Mouse (Mus musculus) frontal cortex, postnatal 36 days (tissue): ENCODE data around the gene Xrcc1.
A peak's percentile ranks its signal among the peaks of the same experiment; 100 is the strongest.

Experiments
- DNase-seq, 2 experiments: peaks; one replicate each; pipeline ENCODE4 v3.0.0; 2022; ENCODE audit warnings: low spot score in 2 of 2

The Xrcc1 gene

DNA sequence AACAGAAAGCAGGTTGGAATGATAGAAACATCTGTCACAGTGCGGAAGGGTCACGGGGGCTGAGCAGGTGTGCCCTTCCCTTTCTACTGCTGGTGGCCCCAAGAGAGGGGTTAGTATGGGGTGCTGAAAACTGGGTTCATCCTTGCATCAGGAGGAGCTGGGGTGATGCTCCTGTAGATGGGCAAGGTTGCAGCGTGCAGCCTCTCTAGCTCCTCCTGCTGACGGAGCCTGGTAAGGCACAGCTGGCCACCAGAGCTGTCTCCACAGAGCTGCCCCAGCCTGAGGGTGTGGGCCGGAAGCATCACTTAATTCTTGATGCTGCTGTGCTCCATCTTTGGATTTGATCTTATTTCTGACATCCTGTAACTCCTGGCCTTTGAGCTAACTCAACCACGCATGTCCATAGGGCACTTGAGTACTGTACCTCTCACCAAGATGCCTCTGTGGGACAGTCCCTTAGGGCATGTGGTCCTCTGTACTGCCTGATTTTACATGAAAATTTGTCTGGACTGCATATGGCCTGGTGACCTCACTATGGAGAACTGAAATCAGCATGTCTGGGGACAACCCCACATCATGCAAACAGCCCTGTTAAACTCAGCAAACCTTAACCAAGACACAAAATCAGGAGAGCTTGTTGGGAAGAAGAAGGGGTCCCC is 18.6 kb downstream of the Xrcc1 start:
- DNase-seq = peak; percentile 51 to 74

DNA sequence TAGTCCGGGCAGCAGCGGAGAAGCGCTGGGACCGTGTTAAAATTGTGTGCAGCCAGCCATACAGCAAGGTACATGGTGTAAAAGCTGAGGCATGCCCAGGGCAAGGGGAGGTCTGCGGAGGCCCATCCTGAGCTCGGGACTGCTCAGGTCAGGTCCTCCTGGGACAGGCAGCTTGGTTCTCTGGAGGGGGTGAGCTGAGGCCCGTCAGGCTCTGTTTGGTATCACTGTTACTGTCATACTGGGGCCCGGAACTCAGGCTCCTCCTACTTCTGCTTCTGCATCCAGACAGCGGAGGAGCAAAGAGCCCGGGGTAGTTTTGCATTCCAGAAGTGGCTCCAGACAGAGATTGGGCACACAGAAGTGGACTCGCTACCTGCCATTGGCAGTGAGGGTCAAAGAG is 19.5 kb downstream of the Xrcc1 start:
- no peak for DNase-seq

DNA sequence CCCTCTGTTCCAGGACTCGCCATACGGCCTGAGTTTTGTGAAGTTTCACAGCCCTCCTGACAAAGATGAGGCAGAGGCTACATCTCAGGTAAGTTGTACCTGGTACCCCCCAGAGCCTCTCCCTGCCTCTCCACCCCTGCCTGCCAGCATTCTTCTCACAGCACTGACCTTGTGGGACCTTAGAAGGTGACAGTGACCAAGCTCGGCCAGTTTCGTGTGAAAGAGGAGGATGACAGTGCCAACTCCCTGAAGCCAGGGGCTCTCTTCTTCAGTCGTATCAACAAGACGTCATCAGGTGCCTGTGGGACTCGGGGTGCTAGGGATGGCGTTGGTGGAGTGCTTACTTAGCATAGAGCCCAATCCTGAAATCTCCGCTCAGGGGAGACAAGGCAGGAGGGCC is 20.1 kb downstream of the Xrcc1 start:
- no peak for DNase-seq

DNA sequence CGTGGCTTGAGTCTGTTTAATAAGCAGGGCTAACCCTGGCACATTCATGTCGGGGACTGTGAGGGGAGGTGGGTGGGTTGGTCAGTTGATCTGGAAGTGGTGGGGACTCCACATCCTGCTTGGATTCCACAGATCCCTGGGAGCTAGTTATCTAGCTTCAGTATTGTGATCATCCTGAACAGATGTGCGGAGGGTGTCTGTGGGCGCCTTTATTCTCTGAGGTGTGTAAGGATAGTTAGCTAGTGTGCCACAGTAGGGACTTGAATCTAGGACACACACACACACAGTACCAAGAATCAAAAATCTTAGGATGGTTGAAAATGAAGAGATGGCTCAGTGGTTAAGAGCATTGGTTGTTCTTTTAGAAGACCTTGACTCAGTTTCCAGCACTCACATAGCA is 22.4 kb downstream of the Xrcc1 start:
- DNase-seq = peak in 1 of 2 experiments; percentile 28

DNA sequence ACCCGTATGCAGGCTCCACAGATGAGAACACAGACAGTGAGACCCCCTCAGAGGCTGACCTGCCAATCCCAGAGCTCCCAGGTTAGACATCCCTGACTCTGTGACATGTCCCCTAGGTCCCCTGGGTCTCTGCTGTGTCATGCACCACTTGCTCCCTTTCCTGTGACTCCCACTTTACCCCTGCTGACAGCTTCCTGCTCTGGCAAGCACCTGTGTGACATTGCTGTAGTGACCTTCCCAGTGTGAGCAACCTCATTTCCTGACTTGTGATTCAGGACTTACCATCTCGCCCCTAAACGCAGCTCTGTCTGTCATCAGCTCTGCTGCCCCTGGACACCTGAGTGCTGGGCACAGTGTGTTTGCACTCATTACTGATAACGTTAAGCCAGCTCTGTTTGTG is 25.0 kb downstream of the Xrcc1 start:
- no peak for DNase-seq

DNA sequence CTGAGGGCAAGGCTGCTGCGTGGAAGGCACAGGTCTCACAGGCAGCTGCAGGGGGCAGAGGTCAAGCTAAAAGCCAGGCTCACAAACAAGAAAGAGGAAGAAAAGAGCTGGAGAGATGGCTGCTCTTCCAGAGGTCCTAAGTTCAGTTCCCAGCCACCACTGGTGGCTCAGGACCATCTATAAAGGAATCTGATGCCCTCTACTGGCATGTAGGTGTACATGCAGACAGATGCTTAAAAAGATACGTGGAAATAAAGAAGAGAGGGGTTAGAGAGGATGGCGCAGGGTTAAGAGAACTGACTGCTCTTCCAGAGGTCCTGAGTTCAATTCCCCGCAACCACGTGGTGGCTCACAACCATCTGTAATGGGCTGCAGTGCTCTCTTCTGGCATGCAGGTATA is 26.4 kb downstream of the Xrcc1 start:
- no peak for DNase-seq

DNA sequence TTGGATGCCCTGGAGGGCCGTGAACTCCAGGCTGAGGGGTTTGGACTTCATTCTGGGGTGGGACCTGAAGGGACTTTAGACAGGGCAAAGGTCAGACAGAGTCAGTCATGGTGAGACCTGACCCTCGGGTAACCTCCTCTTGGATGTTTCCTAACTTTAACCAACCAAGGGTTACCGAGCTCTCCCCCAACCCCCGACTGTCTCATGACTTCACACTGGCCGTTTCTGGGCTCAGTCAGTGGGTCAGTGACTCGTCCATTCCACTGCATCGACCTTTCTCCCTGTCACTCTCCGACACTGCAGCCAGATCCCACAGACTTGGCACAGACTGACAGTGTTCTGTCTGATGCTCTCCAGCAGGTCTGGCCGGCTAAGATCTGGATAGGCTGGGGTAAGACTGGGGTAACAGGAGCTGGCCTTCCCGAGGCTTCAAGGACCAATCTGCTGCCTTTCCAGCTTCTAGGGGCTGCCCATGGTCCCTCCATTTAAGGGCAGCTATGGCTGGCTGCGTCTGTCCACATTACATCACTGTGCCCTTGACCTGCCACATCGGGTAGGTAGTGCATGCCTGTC is 28.2 kb downstream of the Xrcc1 start:
- no peak for DNase-seq

DNA sequence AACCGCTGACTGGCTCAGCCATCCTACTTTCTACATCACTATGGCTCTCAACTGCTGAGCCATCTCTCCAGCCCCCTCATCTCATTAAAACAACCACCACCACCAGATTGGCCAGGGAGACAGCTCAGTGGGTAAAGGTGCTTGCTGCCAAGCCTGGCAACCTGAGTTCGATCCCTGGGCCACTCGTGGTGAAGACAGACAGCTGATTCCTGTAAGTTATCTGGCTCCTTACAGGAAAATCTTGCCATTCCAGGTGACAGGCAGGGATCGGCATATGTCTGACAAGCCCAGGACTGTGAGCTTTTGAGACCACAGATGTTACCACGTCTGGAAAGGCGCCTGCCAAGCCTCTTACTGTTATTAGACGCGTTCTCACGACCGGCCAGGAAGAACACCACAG is 31.7 kb downstream of the Xrcc1 start:
- no peak for DNase-seq

DNA sequence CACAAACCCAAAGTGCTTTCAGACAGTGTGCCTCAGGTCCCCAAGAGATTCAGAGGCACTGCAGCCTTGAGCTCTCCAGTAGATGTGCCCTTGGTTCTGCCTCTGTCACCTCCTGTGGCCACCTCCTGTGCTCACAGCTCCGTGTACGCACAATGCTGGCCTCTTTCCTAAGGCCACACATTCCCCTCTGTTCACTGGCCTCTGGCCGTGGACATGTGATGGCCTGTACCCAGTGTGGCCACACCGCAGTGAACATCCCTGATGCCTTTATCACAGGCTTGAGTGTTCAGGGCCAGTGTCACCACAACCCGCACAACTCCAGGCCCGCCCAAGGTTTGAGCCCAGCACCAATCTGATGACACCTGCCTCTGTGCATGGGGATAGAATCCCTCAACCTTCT is 38.8 kb downstream of the Xrcc1 start:
- no peak for DNase-seq

DNA sequence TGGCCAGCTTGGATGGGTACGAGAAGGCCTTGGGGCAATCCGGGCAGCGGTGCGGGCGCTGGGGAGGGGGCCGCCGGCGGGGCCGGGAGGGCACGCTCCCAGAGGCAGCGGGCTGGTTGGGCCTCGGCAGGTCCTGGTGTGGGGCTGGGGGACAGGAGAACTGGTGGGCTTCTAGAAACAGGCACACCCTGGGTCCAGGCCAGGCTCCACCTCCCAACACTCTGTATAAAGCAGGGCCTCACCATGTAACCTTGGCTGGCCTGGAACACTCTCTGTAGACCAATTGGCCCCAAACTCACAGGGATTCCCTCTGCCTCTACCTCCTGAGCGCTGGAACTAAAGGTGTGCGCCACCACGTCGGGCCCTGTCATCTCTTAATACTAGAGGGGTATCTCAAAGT is 39.9 kb downstream of the Xrcc1 start:
- DNase-seq = no peak

DNA sequence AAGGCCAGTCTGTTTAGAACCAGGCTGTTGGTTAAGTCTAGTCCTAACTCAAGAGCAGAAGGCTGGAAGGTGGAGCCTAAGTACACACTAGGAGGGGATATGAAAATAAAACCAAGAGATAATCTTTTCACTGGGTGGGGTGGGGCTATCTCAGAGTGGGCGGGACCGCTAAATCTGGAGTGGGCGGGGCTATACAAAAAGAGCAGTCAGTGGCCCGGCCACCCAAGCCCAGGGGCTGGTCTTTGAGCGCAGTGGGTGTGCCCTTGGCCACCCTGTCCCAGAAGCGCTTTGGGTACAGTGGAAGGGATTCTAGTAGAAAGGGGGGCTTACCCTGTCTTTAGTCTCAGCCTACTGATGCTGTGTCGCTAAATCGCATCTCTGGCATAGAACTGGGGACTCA is 40.7 kb downstream of the Xrcc1 start:
- no peak for DNase-seq

DNA sequence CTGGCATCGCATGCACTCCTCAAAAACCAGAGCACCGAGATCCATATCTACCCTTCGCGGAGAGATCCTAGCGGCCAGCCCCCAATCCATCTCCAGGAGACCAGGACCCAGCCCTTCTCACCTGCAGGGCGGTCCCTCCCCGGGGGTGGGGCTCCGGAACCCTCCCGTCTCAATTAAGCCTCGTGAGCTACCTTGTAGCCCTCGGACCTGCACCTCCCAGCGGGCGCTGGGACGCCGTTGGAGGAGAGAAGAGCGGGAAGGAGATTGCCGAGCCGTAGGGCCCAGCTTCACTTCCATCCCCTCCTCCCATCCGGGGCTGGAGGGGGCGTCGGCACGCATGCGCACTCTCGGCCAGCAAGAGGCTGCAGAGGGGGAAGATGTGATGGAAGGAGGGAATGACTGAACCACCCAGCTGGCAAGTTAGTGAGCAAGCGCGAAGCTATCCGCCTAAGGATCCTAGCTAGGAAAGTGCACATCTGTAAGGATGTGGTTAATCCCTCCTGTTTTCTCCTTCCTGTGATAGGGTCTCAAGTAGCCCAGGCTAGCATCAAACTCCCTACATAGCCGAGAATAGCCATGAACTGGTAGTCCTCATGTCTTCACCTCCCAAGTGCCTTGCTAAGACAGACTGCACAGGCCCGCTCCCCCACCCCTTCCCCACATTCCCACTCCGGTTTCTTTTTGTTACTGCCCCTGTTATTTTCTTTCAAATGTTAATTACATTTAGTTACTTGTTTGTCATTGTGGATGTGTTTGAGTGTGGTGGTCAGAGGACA is 41.4 kb downstream of the Xrcc1 start, which contains the start of the genes Ethe1 and Zfp575:
Gene Ethe1 (plus strand): TSS at position 214 of the 776 bp plus-strand sequence.
Gene Zfp575 (minus strand): TSS at position 312 of the 776 bp plus-strand sequence.
- DNase-seq = peak; percentile 86 to 88

DNA sequence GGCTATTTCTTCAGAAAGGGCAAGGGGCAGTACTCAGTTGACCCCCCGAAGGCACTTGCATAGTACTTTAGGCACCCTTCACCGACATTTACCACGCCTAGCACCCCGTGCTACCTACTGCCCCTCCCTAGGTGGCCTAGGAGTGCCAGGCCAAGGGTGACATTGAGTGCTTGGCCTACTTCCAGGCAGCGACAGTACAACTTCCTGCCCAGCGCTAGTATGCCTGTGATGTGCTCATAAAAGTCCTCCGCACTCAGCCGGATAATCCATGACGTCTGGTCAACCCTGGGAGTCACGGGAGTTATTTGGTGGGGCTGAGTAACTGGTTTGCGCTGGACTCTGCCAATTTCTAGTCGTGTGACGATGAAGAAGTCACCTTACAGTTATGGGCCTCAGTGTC is 42.2 kb downstream of the Xrcc1 start:
- no peak for DNase-seq

DNA sequence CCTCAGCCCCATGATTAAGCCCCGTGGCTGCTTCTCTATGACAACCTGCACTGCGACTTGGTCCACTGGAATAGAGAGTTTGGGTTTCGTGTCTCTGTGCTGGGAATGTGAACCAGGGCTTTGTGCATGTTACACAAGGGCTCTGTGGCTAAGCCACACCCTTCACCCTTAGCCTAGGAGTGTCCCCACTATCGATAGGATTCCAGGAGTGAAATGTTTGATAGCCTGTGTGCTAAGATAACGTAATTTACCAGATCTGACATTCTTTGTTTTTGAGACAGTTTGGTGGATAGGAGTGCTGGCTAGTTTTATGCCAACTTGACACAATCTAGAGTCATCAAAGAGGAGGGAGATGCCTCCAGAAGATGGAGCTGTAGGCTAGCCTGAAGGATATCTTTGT is 45.6 kb downstream of the Xrcc1 start:
- DNase-seq = no peak

DNA sequence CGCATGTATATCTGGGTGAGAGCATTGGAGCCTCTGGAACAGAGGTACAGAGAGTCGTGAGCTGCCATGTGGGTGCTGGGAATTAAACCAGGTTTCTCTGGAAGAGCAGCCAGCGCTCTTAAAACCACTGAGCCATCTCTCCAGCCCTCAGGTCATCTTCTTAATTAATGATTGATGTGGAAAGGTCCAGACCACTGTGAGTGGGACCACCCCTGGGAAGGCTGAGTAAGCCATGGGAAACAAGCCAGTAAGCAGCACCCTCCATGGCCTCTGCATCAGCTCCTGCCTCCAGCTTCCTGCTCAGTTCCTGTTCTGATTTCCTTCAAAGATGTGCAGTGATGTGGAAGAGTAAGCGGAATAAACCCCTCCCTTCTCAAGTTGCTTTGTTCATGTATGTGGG is 46.1 kb downstream of the Xrcc1 start:
- no peak for DNase-seq

DNA sequence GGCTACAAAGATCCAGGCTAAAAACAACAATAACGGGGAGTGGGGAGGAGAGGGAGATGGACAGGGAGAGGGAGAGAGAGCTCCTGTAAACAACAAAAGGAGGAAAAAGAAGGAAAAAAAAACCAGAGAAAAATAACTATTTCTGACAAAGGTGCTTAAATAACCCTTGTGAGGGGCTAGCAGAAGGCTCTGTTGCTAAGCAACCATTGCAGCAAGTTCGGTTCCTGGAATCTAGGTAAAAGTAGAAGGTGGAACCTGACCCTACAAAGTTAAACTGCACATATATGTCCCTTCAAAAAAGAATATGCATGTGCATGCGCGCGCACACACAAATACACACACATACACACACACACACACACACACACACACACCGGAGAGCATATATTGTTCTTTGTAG is 46.7 kb downstream of the Xrcc1 start:
- no peak for DNase-seq

DNA sequence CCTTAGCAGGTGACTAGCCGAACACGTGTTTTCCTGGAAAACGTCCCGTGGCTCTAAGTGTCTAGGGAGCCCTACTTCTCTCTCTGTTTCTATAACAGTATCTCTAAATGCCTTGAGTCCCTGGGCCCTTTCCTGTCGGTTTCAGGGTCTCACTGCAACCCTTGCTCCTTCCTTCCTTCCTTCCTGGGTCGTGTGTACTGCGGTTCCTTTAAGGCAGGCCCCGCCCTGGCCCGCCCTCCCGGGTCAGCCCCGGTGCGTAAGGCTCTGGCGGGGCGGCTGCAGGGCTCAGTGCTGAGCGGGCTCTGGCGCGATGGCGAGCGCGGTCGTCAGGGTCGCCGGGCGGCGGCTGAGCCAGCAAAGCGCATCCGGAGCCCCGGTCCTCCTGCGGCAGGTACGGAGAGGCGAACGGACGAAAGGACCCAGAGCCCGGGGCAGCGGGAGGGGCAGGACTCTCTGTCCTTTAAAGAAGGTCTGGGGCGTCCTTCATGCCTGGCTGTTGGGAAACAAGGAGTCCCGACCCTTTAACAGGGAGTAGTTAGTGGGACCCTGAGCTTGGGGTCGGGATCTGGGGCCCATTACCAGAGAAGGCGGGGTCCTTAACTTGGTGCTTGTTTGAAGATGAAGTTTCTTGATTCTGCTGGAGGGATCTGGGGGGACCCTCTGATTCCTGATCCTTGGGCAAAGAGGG is 47.7 kb downstream of the Xrcc1 start:
- DNase-seq = peak; percentile 58 to 61

DNA sequence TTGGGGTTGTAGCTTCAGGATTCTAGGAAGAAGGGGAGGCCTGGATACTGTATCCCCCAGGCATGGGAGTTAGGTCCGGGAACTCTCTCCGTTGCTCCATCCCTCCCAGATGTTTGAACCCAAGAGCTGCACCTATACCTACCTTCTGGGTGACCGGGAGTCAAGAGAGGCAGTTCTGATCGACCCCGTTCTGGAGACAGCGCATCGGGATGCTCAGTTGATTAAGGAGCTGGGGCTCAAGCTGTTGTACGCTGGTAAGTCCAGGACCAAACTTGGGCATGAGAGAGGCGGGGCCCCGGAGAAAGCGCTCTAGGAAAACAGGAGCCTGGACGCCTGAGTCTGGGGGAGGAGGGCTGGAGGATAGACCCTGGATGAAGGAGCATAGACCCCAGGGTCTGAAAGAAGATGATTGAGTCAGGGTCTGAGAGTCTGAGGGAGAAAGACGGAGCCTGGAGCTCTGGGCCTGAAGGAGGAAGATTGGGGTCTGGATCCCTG is 48.3 kb downstream of the Xrcc1 start:
- no peak for DNase-seq

DNA sequence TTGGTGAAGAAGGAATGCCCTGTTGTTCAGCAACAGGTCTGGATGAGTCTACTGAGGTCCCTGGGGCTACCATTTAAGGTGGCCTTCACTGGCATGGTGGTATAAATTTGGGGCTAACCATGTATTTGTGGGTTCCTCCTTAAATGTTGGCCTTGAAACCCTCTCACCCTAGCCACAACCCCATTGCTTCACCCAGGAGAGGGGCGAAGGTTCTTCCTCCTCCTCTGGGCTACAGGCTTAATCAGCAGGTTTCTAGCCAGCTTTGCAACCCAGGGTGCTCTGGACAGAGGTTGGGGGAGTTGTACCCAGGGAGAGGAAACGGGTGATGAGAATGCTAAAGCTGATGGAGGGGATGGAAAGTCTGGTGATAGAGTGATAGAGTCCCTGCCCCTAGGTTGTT is 49.4 kb downstream of the Xrcc1 start:
- DNase-seq = no peak

DNA sequence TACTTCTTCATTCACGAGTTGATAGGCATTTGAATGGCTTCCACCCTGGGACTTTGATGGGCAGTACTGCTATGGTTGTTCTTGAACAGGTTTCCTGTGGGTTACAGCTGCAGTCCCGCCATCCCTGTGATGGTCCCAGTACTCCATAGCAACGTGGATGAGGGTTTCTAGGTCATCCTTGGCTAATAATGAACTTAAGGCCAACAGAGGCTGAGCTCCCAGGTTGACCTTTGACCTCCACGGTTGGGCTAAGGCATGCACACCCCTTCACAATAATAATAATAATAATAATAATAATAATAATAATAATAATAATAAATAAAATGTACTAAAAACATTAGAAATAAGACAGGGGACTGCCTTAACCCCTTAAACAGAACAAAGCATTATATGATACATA is 52.0 kb downstream of the Xrcc1 start:
- DNase-seq = no peak

DNA sequence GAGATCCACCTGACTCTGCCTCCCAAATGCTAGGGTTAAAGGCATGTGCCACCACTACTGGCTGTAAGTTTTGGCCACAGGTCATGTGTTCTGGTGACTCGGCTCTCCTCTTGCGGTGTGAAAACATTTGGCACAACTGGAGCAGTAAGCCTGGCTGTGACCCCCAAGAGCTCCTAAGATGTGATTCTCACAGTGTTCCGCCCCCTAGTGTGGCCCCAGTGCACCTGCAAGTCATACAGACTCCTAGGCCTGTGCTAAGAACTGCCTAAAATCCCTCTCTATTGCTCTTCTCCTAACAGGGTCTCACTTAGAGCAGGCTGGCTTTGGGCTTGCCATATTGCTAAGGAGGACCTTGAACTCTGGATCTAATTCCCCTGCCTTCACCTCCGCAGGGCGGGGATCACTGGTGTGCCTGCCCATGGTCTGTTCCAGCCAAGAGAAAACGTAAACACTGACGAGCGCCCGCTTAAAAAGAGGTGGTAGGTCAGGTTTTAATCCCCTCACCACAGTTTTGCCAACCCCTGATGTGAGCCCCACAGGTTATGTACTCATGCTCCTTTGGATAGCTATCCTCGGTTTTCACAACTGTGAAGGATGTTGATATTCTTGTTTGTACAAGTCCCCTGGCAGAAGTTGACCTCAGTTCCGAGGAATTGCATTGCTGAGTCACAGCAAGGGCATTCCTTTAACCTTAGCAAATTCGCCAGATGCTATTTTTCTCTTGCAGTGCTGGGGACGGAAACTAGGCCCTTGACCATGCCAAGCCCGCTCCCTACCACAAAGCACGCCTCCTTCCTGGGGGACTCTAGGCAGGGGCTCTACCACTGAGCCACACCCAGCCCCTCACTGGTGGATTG is 53.4 kb downstream of the Xrcc1 start:
- DNase-seq = no peak
